Mouse (Mus musculus) CH12.LX (cell line): ENCODE results near the gene Palm. TPM values are rescaled to one million over a fixed set of nuclear protein-coding genes. Genes with fewer than 3 reads are reported as not detected.
A peak's percentile ranks its signal among the peaks of the same experiment; 100 is the strongest.

ENCODE experiments used
- DNase-seq: peaks from one replicate; pipeline ENCODE4 v3.0.0-alpha.2; 2013; ENCODE audit errors: extremely low read depth
- H3K27ac ChIP-seq: 2 replicates; pipeline ENCODE4 v1.5.1; 2012; ENCODE audit warnings: low read depth, mild to moderate bottlenecking, control low read depth, moderate library complexity; ENCODE audit not compliant: insufficient read depth
- H3K27me3 ChIP-seq: replicated peaks from 2 replicates; pipeline ENCODE3; 2012; ENCODE audit warnings: inconsistent platforms
- H3K36me3 ChIP-seq, 2 experiments: replicated peaks in 1 of 2; 2 replicates each; pipeline versions ENCODE3 to v1.6.1; 2012; ENCODE audit warnings: inconsistent platforms in 1 of 2, low read length in 1 of 2, mild to moderate bottlenecking in 1 of 2, mixed read lengths in 1 of 2, moderate library complexity in 1 of 2; ENCODE audit not compliant: control insufficient read depth in 1 of 2, insufficient read depth in 1 of 2
- H3K4me1 ChIP-seq, 2 experiments: 2 replicates each; pipeline ENCODE4 v1.6.1; 2012; ENCODE audit warnings: inconsistent platforms in 1 of 2, moderate library complexity in 1 of 2; ENCODE audit not compliant: insufficient read depth in 2 of 2, control insufficient read depth in 1 of 2
- H3K4me2 ChIP-seq: 2 replicates; pipeline ENCODE4 v1.6.1; 2012; ENCODE audit warnings: low read depth, mild to moderate bottlenecking, control low read depth; ENCODE audit not compliant: poor library complexity, insufficient read depth, severe bottlenecking
- H3K4me3 ChIP-seq, 3 experiments: fragments of 150-350 bp in 1 of 3; sonication (generic) in 1 of 3; replicated peaks in 1 of 3; 2 replicates each; pipeline versions ENCODE3 to v1.5.1; 2011 to 2012; ENCODE audit warnings: low read depth in 2 of 3, low read length in 2 of 3, mild to moderate bottlenecking in 2 of 3, moderate library complexity in 2 of 3, control low read depth in 1 of 3, improper control_type of control experiment in 1 of 3, inconsistent platforms in 1 of 3, mixed read lengths in 1 of 3; ENCODE audit not compliant: poor library complexity in 1 of 3
- H3K79me2 ChIP-seq: replicated peaks from 2 replicates; pipeline ENCODE4 v1.6.1; 2012; ENCODE audit warnings: mild to moderate bottlenecking, moderate library complexity; ENCODE audit not compliant: control insufficient read depth, poor library complexity, insufficient read depth, severe bottlenecking; ENCODE audit errors: extremely low read depth
- H3K9ac ChIP-seq: 2 replicates; pipeline ENCODE4 v1.6.1; 2012; ENCODE audit warnings: low read depth, mild to moderate bottlenecking, control low read depth, moderate library complexity; ENCODE audit not compliant: insufficient read depth
- H3K9me3 ChIP-seq: replicated peaks from 2 replicates; pipeline ENCODE3; 2012; ENCODE audit warnings: low read length, inconsistent platforms, mixed read lengths
- BHLHE40 ChIP-seq: IDR thresholded peaks from 2 replicates; pipeline ENCODE4 v1.6.1; 2011; ENCODE audit warnings: mild to moderate bottlenecking, low read depth, low read length, improper control_type of control experiment
- CHD1 ChIP-seq: IDR thresholded peaks from 2 replicates; pipeline ENCODE4 v1.6.1; 2012; ENCODE audit warnings: low read depth, low read length, improper control_type of control experiment, inconsistent platforms
- CHD2 ChIP-seq: IDR thresholded peaks from 2 replicates; pipeline ENCODE4 v1.6.1; 2011; ENCODE audit warnings: low read length, improper control_type of control experiment
- CTCF ChIP-seq, 2 experiments: IDR thresholded peaks in 1 of 2; conservative IDR thresholded peaks in 1 of 2; 2 replicates each; pipeline ENCODE4 v1.5.1; 2011 to 2012; ENCODE audit warnings: low read depth in 2 of 2, low read length in 2 of 2, improper control_type of control experiment in 1 of 2, inconsistent platforms in 1 of 2, mild to moderate bottlenecking in 1 of 2, moderate library complexity in 1 of 2
- E2F4 ChIP-seq: IDR thresholded peaks from 2 replicates; pipeline ENCODE4 v1.6.1; 2011; ENCODE audit warnings: low read depth, low read length, improper control_type of control experiment; ENCODE audit not compliant: insufficient replicate concordance
- ELF1 ChIP-seq: IDR thresholded peaks from 2 replicates; pipeline ENCODE4 v1.6.1; 2014; ENCODE audit warnings: low read depth, mild to moderate bottlenecking, inconsistent platforms, low read length, improper control_type of control experiment
- EP300 ChIP-seq: IDR thresholded peaks from 2 replicates; pipeline ENCODE4 v1.6.1; 2011; ENCODE audit warnings: low read length, improper control_type of control experiment
- ETS1 ChIP-seq: conservative IDR thresholded peaks from 2 replicates; pipeline ENCODE4 v1.6.1; 2012; ENCODE audit warnings: low read depth, mild to moderate bottlenecking, inconsistent platforms, low read length, improper control_type of control experiment, moderate library complexity
- GABPA ChIP-seq: IDR thresholded peaks from 2 replicates; pipeline ENCODE4 v1.6.1; 2012; ENCODE audit warnings: low read depth, low read length, improper control_type of control experiment, inconsistent platforms; ENCODE audit not compliant: insufficient replicate concordance
- HCFC1 ChIP-seq: IDR thresholded peaks from 2 replicates; pipeline ENCODE4 v1.6.1; 2012; ENCODE audit warnings: low read depth, mild to moderate bottlenecking, inconsistent platforms, low read length, improper control_type of control experiment
- IRF4 ChIP-seq: IDR thresholded peaks from 2 replicates; pipeline ENCODE4 v1.6.1; 2014; ENCODE audit warnings: low read depth, mild to moderate bottlenecking, inconsistent platforms, low read length, improper control_type of control experiment
- KAT2A ChIP-seq: IDR thresholded peaks from 2 replicates; pipeline ENCODE4 v1.6.1; 2012; ENCODE audit warnings: low read length, improper control_type of control experiment, inconsistent platforms; ENCODE audit not compliant: insufficient replicate concordance
- MAFK ChIP-seq: IDR thresholded peaks from 2 replicates; pipeline ENCODE4 v1.6.1; 2011; ENCODE audit warnings: low read length, improper control_type of control experiment; ENCODE audit not compliant: insufficient replicate concordance
- MAX ChIP-seq: IDR thresholded peaks from 2 replicates; pipeline ENCODE4 v1.6.1; 2011; ENCODE audit warnings: low read length, improper control_type of control experiment
- MAZ ChIP-seq: IDR thresholded peaks from 2 replicates; pipeline ENCODE4 v1.6.1; 2012; ENCODE audit warnings: low read depth, mild to moderate bottlenecking, inconsistent platforms, low read length, improper control_type of control experiment, moderate library complexity
- MEF2A ChIP-seq: IDR thresholded peaks from 2 replicates; pipeline ENCODE4 v1.6.1; 2014; ENCODE audit warnings: low read depth, mild to moderate bottlenecking, inconsistent platforms, low read length, improper control_type of control experiment, borderline replicate concordance
- MXI1 ChIP-seq: IDR thresholded peaks from 2 replicates; pipeline ENCODE4 v1.6.1; 2011; ENCODE audit warnings: mild to moderate bottlenecking, low read depth, low read length, improper control_type of control experiment
- NELFE ChIP-seq: IDR thresholded peaks from 2 replicates; pipeline ENCODE4 v1.6.1; 2011; ENCODE audit warnings: low read depth, low read length, improper control_type of control experiment
- NRF1 ChIP-seq: IDR thresholded peaks from 2 replicates; pipeline ENCODE4 v1.6.1; 2014; ENCODE audit warnings: low read depth, mild to moderate bottlenecking, inconsistent platforms, low read length, improper control_type of control experiment, moderate library complexity
- PAX5 ChIP-seq: IDR thresholded peaks from 2 replicates; pipeline ENCODE4 v1.6.1; 2012; ENCODE audit warnings: low read length, inconsistent platforms, mixed read lengths
- POLR2A ChIP-seq: IDR thresholded peaks from 2 replicates; pipeline ENCODE4 v1.6.1; 2011; ENCODE audit warnings: low read depth, mild to moderate bottlenecking, improper control_type of control experiment, low read length
- POLR2AphosphoS2 ChIP-seq: IDR thresholded peaks from 2 replicates; pipeline ENCODE4 v1.6.1; 2011; ENCODE audit warnings: low read depth, low read length, improper control_type of control experiment
- RAD21 ChIP-seq: IDR thresholded peaks from 2 replicates; pipeline ENCODE4 v1.6.1; 2011; ENCODE audit warnings: low read depth, mild to moderate bottlenecking, low read length, improper control_type of control experiment, moderate library complexity
- RCOR1 ChIP-seq: conservative IDR thresholded peaks from 2 replicates; pipeline ENCODE4 v1.6.1; 2012; ENCODE audit warnings: low read depth, mild to moderate bottlenecking, inconsistent platforms, low read length, improper control_type of control experiment
- SMC3 ChIP-seq: IDR thresholded peaks from 2 replicates; pipeline ENCODE4 v1.6.1; 2011; ENCODE audit warnings: low read depth, low read length, improper control_type of control experiment
- TCF12 ChIP-seq: IDR thresholded peaks from 2 replicates; pipeline ENCODE4 v1.6.1; 2014; ENCODE audit warnings: low read depth, mild to moderate bottlenecking, inconsistent platforms, low read length, improper control_type of control experiment
- UBTF ChIP-seq: IDR thresholded peaks from 2 replicates; pipeline ENCODE4 v1.6.1; 2012; ENCODE audit warnings: low read depth, mild to moderate bottlenecking, inconsistent platforms, low read length, improper control_type of control experiment, moderate library complexity
- ZKSCAN1 ChIP-seq: IDR thresholded peaks from 2 replicates; pipeline ENCODE4 v1.6.1; 2012; ENCODE audit warnings: low read depth, inconsistent platforms, low read length, improper control_type of control experiment, borderline replicate concordance
- ZMIZ1 ChIP-seq: IDR thresholded peaks from 2 replicates; pipeline ENCODE4 v1.6.1; 2012; ENCODE audit warnings: low read depth, mild to moderate bottlenecking, inconsistent platforms, low read length, improper control_type of control experiment
- ZNF384 ChIP-seq: IDR thresholded peaks from 2 replicates; pipeline ENCODE4 v1.6.1; 2012; ENCODE audit warnings: low read depth, low read length, improper control_type of control experiment, inconsistent platforms
- dilution Hi-C: fragments of 300-500 bp; cut with MboI; formaldehyde crosslinking; loops from 2 replicates; pipeline ENCODE4 v1.14.3; 2020; ENCODE audit warnings: low sequenced_read_pairs; ENCODE audit not compliant: extremely low pct_unique_long_range_greater_than_20kb, extremely low pct_ligation_motif_present
- in situ Hi-C: fragments of 300-500 bp; cut with MboI; formaldehyde crosslinking; loops from 3 replicates; pipeline ENCODE4 v1.14.3; 2019; ENCODE audit warnings: low sequenced_read_pairs, low pct_ligation_motif_present, low pct_unique_long_range_greater_than_20kb, mixed read lengths
- polyA plus RNA-seq: library from polyadenylated mRNA; unstranded; fragments of >175 nt; gene quantifications from 2 replicates; pipeline ENCODE4 v1.2.1, GENCODE M21; 2012; ENCODE audit warnings: low read depth; ENCODE audit not compliant: insufficient read length
- total RNA-seq, 2 experiments: library from RNA; depleted of rRNA; stranded (reverse); fragments of 300-350 nt in 1 of 2; fragments of >200 nt in 1 of 2; gene quantifications; 2 replicates each; pipeline ENCODE4 v1.2.3; 2012 to 2014

Palm gene
- total and polyA plus RNA-seq, 3 experiments: 0.78 to 5.3 (median 2.5) TPM

GRCm38 (mm10) chr10:79822372-79822771 is 29.0 kb downstream of the Palm start (continued):
- TF ChIP-seq CHD2: no peak

DNA sequence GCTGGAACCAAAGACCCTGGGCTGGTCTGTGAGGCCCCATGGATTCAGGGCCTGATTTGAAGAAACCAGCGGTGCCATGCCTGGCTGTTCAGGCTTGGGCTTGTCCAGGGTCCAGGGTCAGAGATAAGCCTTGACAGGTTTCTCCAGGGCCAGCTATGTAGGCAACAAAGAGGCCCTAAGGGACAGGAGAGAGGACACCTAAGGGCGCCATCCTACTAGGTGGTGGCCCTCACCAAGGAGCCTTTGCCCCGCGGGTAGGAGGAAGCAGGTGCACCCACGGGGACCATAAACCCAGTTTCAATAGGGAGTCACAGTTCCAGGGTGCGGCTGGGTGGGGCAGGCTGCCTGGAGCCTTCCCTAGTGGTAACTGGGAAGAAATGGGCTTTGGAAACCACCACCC is 29.6 kb downstream of the Palm start:
- no peaks in the 10 kb centered on the region for H3K79me2 ChIP-seq
- DNase-seq: no peak
- H3K9ac ChIP-seq: no peak overlapping the region
- H3K36me3 ChIP-seq: no peaks in the 10 kb centered on the region
- H3K27me3 ChIP-seq: peaks cover 83% of the 10 kb centered on the region
- H3K4me3 ChIP-seq: no peak overlapping the region
- dilution Hi-C loops (no loop called here), in situ Hi-C loops (no loop called here)
- TF ChIP-seq ETS1: no peak
- TF ChIP-seq MAX: no peak
- TF ChIP-seq E2F4: no peak
- TF ChIP-seq MAZ: no peak
- no peak for TF ChIP-seq ELF1
- no peak for TF ChIP-seq TCF12
- TF ChIP-seq UBTF: no peak
- TF ChIP-seq EP300: no peak
- TF ChIP-seq MXI1: no peak
- no peak for TF ChIP-seq POLR2AphosphoS2
- TF ChIP-seq BHLHE40: no peak
- no peak for TF ChIP-seq SMC3
- no peak for TF ChIP-seq IRF4
- no peak for TF ChIP-seq RAD21
- no peak for TF ChIP-seq CHD1
- no peak for TF ChIP-seq NRF1
- H3K4me1 ChIP-seq: peaks cover 2 to 5% of the 10 kb centered on the region in 2 experiments; a peak in 2 of 4 replicates
- H3K27ac ChIP-seq: no peak overlapping the region
- peaks cover 3% of the 10 kb centered on the region for H3K9me3 ChIP-seq
- no peak overlapping the region for H3K4me2 ChIP-seq

GRCm38 (mm10) chr10:79824413-79824812 is 31.0 kb downstream of the Palm start:
- H3K4me3 ChIP-seq: no peak overlapping the region
- peaks cover 82% of the 10 kb centered on the region for H3K27me3 ChIP-seq
- no peak for TF ChIP-seq CTCF (conservative IDR thresholded peaks at IDR 0.05 in 1 of 2, IDR thresholded peaks at IDR 0.05 in 1 of 2; ENCODE audit: low read depth in 2 of 2, low read length in 2 of 2)
- TF ChIP-seq RCOR1: no peak
- TF ChIP-seq HCFC1: no peak
- TF ChIP-seq TCF12: no peak
- no peak for TF ChIP-seq RAD21
- TF ChIP-seq UBTF: no peak
- TF ChIP-seq NELFE: no peak
- TF ChIP-seq ZMIZ1: no peak
- TF ChIP-seq EP300: no peak
- TF ChIP-seq KAT2A: no peak
- no peak for TF ChIP-seq POLR2A
- no peak for TF ChIP-seq MXI1
- no peak for TF ChIP-seq POLR2AphosphoS2
- no peak for TF ChIP-seq PAX5
- no peak for TF ChIP-seq MEF2A
- TF ChIP-seq ZKSCAN1: no peak
- no peak for TF ChIP-seq E2F4
- TF ChIP-seq ZNF384: no peak
- no peak for TF ChIP-seq MAFK
- no peak for TF ChIP-seq GABPA
- no peak for DNase-seq
- peaks cover 2 to 5% of the 10 kb centered on the region in 2 experiments; a peak in 2 of 4 replicates for H3K4me1 ChIP-seq
- dilution Hi-C loops (no loop called here), in situ Hi-C loops (no loop called here)
- H3K9me3 ChIP-seq: peaks cover 3% of the 10 kb centered on the region
- peak overlapping the region; percentile 41; the same call in 1 of the 2 replicates for H3K4me2 ChIP-seq
- H3K9ac ChIP-seq: no peak overlapping the region
- H3K27ac ChIP-seq: no peak overlapping the region
- no peaks in the 10 kb centered on the region for H3K79me2 ChIP-seq
- H3K36me3 ChIP-seq: no peaks in the 10 kb centered on the region
